Mouse (Mus musculus) G1E (cell line): ENCODE results near the gene Tspan18. TPM values are rescaled to one million over a fixed set of nuclear protein-coding genes. Genes with fewer than 3 reads are reported as not detected.

Experiments
- ATAC-seq: 2 replicates; pipeline ENCODE4 v1.8.0; 2016; ENCODE audit warnings: mild to moderate bottlenecking; ENCODE audit not compliant: insufficient number of reproducible peaks, poor library complexity, low FRiP score, severe bottlenecking; ENCODE audit errors: extremely low read depth
- DNase-seq: peaks from one replicate; pipeline ENCODE4 v3.0.0; 2012; ENCODE audit warnings: low spot score
- H3K27me3 ChIP-seq: 2 replicates; pipeline ENCODE4 v1.6.1; 2012; ENCODE audit warnings: mild to moderate bottlenecking, low read length, inconsistent platforms; ENCODE audit not compliant: insufficient read depth
- H3K36me3 ChIP-seq: replicated peaks from 2 replicates; pipeline ENCODE3; 2012; ENCODE audit warnings: mild to moderate bottlenecking, inconsistent platforms
- H3K4me1 ChIP-seq: 2 replicates; pipeline ENCODE4 v1.6.1; 2012; ENCODE audit warnings: low read depth, low read length, inconsistent platforms, mixed read lengths; ENCODE audit not compliant: insufficient read depth
- H3K4me3 ChIP-seq: 2 replicates; pipeline ENCODE4 v1.5.1; 2012; ENCODE audit warnings: low read depth, mild to moderate bottlenecking, inconsistent platforms, low read length, moderate library complexity, mixed read lengths
- H3K9me3 ChIP-seq: replicated peaks from 2 replicates; pipeline ENCODE4 v1.6.1; 2012; ENCODE audit warnings: inconsistent platforms
- CTCF ChIP-seq: IDR thresholded peaks from 2 replicates; pipeline ENCODE4 v1.5.1; 2012; ENCODE audit warnings: low read depth, low read length, inconsistent platforms, mixed read lengths
- GATA1 ChIP-seq: IDR thresholded peaks from 2 replicates; pipeline ENCODE4 v1.6.1; 2012; ENCODE audit warnings: borderline replicate concordance, low read length, inconsistent platforms, mixed read lengths
- GATA2 ChIP-seq: IDR thresholded peaks from 2 replicates; pipeline ENCODE4 v1.6.1; 2012; ENCODE audit warnings: low read depth, low read length, inconsistent platforms, borderline replicate concordance
- POLR2AphosphoS5 ChIP-seq: IDR thresholded peaks from 2 replicates; pipeline ENCODE4 v1.6.1; 2012; ENCODE audit warnings: low read depth, low read length, inconsistent platforms; ENCODE audit not compliant: insufficient replicate concordance
- TAL1 ChIP-seq: conservative IDR thresholded peaks from 2 replicates; pipeline ENCODE4 v1.6.1; 2012; ENCODE audit warnings: low read depth, low read length, inconsistent platforms, mixed read lengths
- polyA plus RNA-seq: library from polyadenylated mRNA; stranded (reverse); fragments of >175 nt; gene quantifications from 2 replicates; pipeline ENCODE4 v1.2.3, GENCODE M21; 2012
- total RNA-seq, 2 experiments: library from RNA; stranded (forward) in 1 of 2; stranded (reverse) in 1 of 2; fragments of 200-1000 nt in 1 of 2; fragments of >200 nt in 1 of 2; fragmentation: Nextera tagmentation in 1 of 2; gene quantifications; 2 replicates each; pipeline ENCODE4 v1.2.3; 2014 to 2017

The Tspan18 gene
- total and polyA plus RNA-seq, 3 experiments, result 4.2 to 10.6 (median 8.5) TPM

DNA sequence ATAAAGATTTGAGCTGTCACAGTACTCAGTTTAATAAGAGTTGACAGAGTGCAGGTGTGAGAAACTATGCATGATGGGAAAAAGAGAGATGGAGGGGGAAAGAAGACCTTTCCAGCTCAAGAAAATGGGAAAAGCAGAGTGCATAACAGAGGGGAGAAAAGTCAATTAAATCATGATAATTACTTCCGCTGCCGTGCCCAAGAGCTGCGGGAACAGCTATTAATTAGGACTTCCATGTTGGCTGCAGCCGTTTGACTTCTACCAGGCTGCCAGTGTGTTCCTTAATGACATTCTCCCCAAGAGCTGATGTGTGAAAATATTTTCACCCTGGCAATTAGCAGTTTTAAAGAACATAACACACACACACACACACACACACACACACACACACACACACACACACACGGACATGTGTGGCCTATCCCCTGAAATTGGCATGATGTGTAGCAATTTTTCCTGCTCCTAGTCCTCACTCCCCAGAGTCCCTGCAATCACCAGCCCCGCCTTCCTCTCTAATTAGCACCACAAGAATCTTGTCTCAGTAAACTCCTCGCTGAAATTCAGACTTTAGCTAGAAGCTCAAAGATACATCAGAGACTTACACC is 67.6 kb downstream of the Tspan18 start:
- H3K27me3 ChIP-seq, result no peaks in the 10 kb centered on the region; the same call in none of the 2 replicates

DNA sequence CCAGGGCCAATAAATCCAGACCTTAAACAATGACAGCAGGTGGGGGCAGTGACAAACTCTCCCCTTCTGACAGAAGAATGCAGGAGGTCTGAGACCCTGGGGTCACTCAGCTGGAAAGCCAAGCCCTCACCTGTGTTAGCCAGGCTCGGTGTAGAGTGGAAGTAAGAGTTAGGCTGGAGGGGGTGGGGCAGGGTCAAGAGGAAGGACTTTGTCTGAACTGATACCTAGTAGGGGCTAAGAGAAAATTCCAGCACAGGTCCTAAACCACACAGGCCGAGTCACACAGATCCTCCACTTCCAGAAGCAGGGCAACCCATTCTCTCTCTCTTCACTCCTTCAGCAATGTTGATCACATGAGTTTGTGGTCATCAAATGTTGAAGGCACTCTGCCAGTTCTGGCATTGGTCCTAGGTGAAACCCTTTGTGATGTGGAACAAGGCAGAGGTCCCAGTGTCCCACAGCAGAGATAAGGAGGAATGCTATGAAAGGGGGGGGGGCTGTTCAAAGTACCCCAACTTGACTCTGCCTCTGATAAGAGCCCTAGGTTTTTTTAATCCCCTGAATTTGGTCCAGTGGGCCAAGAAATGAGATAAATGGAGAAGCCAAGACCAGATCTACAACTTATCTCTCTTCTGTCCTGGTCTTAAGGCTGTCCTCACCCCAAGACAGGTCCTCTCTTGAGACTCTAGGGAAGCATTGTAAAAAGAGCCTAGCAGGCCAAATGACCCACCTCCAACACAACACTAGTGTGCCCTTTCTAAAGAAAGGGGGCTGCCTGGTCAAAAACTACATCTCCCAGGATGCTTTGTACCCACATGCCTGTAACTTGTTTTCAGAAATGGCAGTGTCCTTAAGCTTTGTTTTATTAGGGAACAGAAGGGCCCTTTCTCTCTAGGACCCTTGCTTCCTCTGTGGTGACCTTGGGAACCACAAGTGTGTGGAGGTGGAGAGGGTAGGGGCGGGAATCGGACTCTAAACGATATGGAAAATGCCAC is 71.7 kb downstream of the Tspan18 start:
- ATAC-seq (no peak), DNase-seq (no peak)
- TF ChIP-seq GATA1 (no peak), CTCF (no peak)
- H3K9me3 ChIP-seq, result no peaks in the 10 kb centered on the region
- H3K4me3 ChIP-seq, result no peak overlapping the region
- H3K27me3 ChIP-seq, result peaks cover 11% of the 10 kb centered on the region
- H3K36me3 ChIP-seq, result no peaks in the 10 kb centered on the region
- H3K4me1 ChIP-seq, result peaks cover 8% of the 10 kb centered on the region; the same call in 1 of the 2 replicates

More for the DNA sequence above, 67.6 kb downstream of the Tspan18 start:
- Histone ChIP-seq H3K9me3 (no peaks in the 10 kb centered on the region), H3K4me1 (no peaks in the 10 kb centered on the region), H3K4me3 (no peak overlapping the region), H3K36me3 (no peaks in the 10 kb centered on the region)
- DNase-seq (no peak), ATAC-seq (no peak)
- TF ChIP-seq GATA2, result no peak
- no peak for TF ChIP-seq POLR2AphosphoS5
- TF ChIP-seq TAL1, result no peak
- TF ChIP-seq GATA1, result no peak
- no peak for TF ChIP-seq CTCF

DNA sequence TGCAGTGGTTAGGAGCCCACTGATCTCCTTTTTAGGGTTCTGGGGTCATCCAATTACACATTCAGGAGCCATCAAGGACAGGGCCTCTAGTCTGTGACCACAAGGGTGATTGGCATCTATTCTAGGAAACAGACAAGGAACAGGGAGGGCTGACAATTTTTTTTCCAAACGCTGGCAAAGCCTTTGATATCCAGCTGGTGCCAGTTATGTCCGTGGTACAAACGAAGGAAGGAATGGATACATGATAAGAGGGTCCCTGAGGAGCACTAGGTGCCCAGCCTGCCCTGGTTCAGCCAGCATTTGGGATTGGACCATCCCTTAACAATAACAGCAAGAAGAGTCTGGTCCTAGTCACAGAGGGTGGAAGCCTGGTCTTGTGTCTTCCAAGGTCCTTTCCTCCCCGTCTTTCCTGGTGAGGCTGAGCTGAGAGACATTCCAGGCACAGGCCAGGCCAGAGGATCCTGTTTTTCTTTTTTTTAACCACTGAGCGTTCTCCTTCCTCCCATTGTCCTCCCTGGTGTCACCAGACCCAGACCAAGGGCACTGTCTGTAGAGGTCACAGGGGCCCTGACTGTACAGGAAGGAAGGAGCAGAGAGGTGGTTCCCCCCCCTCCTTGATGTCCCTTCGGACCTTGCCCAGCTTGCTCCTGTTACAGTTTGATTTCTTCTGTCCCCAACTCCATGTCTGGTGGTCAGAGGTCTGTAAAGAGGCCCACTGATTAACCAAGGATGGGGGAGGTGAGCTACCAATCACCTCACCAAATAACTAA is 72.6 kb downstream of the Tspan18 start:
- TF ChIP-seq GATA1 (no peak), TAL1 (no peak), GATA2 (no peak), CTCF (no peak), POLR2AphosphoS5 (no peak)
- Histone ChIP-seq H3K4me3 (no peak overlapping the region), H3K9me3 (no peaks in the 10 kb centered on the region), H3K4me1 (peaks cover 8% of the 10 kb centered on the region; the same call in 1 of the 2 replicates), H3K36me3 (no peaks in the 10 kb centered on the region), H3K27me3 (peaks cover 15% of the 10 kb centered on the region)
- ATAC-seq (no peak), DNase-seq (no peak)

DNA sequence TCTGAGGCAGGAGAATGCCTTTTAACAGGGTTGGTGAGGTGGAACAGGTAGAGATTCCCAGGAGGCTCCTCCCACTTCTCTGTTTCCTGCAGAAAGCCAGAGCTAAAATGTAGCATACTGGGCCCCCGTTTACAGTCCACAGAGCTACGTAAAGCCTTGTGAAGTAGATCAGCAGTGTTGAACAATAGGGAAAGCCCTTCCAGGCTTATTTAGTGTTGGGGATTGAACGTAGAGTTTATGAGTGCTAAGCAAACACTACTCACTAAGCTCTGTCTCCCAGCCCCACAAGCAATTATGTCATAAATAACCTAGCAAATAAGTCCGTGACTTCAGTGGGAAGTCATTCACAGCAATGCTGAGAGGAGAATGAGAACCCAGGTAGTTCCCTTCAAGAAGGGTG is 76.7 kb downstream of the Tspan18 start:
- no peak for TF ChIP-seq GATA2
- no peaks in the 10 kb centered on the region for H3K36me3 ChIP-seq
- H3K4me3 ChIP-seq, result no peak overlapping the region
- ATAC-seq (no peak), DNase-seq (no peak)
- no peaks in the 10 kb centered on the region for H3K9me3 ChIP-seq
- H3K4me1 ChIP-seq, result peaks cover 8% of the 10 kb centered on the region; the same call in 1 of the 2 replicates
- peaks cover 15% of the 10 kb centered on the region; the same call in 1 of the 2 replicates for H3K27me3 ChIP-seq

DNA sequence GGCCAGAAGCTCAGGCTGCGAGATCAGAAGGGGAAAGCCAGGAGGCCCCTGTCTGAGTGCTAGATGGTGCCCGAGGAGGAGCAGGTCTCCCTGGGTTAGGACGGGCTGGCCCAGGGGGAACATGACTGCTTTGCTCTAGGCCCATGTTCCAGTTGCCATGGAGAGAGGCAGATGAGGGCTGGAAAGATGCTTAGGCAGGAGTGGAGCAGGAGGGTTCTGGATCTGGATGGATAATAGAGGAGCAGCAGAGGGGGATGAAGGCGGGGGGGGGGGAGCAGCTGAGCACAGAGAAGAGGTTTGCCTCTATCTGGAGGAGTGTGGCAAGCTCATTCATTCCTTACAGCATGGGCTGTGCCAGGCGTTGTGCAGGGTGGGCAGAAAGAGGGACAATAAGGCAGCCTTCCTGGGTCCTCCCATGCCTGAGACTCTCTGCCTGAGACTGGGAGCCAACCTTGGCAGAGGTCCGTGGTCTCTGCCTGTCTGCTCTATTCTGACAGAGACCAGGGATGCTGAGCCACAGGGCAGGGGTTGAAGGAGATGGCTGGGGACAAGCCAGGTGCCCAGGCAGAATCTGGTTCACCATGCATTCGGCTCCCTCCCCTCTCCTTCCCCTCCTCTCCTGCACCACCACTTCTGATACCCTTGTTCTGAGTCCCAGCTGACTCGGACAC is 77.4 kb downstream of the Tspan18 start:
- peaks cover 8% of the 10 kb centered on the region; the same call in 1 of the 2 replicates for H3K4me1 ChIP-seq
- H3K9me3 ChIP-seq, result no peaks in the 10 kb centered on the region
- no peaks in the 10 kb centered on the region for H3K36me3 ChIP-seq
- no peak overlapping the region for H3K4me3 ChIP-seq
- TF ChIP-seq GATA2 (no peak), POLR2AphosphoS5 (no peak), CTCF (no peak), GATA1 (no peak), TAL1 (no peak)
- H3K27me3 ChIP-seq, result peaks cover 19% of the 10 kb centered on the region; the same call in 1 of the 2 replicates
- no peak for DNase-seq
- ATAC-seq, result no peak
